Mouse (Mus musculus): ENCODE measurements at regions not wholly inside any gene's neighbourhood (a gene's known extent, or its start where the extent isn't known, plus 50 kb on each side); places are given as distances from the start of the nearest gene placed in this dataset.

GRCm38 (mm10) chr13:115425610-115426562 is 324.1 kb upstream of the Itga1 start:
- DNase-seq: no peak

GRCm38 (mm10) chr13:115423761-115424160 is 322.0 kb upstream of the Itga1 start:
- no peak for DNase-seq

GRCm38 (mm10) chr13:115421483-115421882 is 319.7 kb upstream of the Itga1 start:
- no peak for DNase-seq

GRCm38 (mm10) chr13:115417829-115418228 is 316.1 kb upstream of the Itga1 start:
- DNase-seq: no peak

- no peak for DNase-seq
Observed at GRCm38 (mm10) chr13:115413721-115414531, 312.2 kb upstream of the Itga1 start.

- no peak for DNase-seq
Observed at GRCm38 (mm10) chr13:115405916-115406315, 304.2 kb upstream of the Itga1 start.

- DNase-seq: no peak
Observed at GRCm38 (mm10) chr13:115400706-115401215, 299.0 kb upstream of the Itga1 start.

- no peak for DNase-seq
Observed at GRCm38 (mm10) chr13:115379682-115380081, 277.9 kb upstream of the Itga1 start.

GRCm38 (mm10) chr13:115376180-115376880 is 274.6 kb upstream of the Itga1 start:
- DNase-seq: no peak

- no peak for DNase-seq
Observed at GRCm38 (mm10) chr13:115361457-115361856, 259.7 kb upstream of the Itga1 start.

GRCm38 (mm10) chr13:115347022-115347398 is 245.2 kb upstream of the Itga1 start:
- no peak for DNase-seq

- no peak for DNase-seq
Observed at GRCm38 (mm10) chr13:115346115-115347021, 244.6 kb upstream of the Itga1 start.

GRCm38 (mm10) chr13:115329000-115329960 is 227.5 kb upstream of the Itga1 start:
- no peak for DNase-seq

GRCm38 (mm10) chr13:115326294-115326693 is 224.5 kb upstream of the Itga1 start:
- DNase-seq: no peak

GRCm38 (mm10) chr13:115316681-115317080 is 214.9 kb upstream of the Itga1 start:
- DNase-seq: no peak

GRCm38 (mm10) chr13:115308586-115308985 is 206.8 kb upstream of the Itga1 start:
- DNase-seq: no peak

- DNase-seq: no peak
Observed at GRCm38 (mm10) chr13:115287371-115287770, 185.6 kb upstream of the Itga1 start.

- no peak for DNase-seq
Observed at GRCm38 (mm10) chr13:115266164-115266563, 164.4 kb upstream of the Itga1 start.

GRCm38 (mm10) chr13:115257345-115257744 is 155.6 kb upstream of the Itga1 start:
- DNase-seq: no peak

GRCm38 (mm10) chr13:115252541-115252940 is 150.8 kb upstream of the Itga1 start:
- no peak for DNase-seq

- DNase-seq: no peak
Observed at GRCm38 (mm10) chr13:115231981-115232380, 130.2 kb upstream of the Itga1 start.

All from cerebellum, adult 8-10 months (tissue).